Mouse (Mus musculus): ENCODE results near the gene Lrmda.

GRCm38 (mm10) chr14:21983311-21983949 lies 36.1 kb upstream of the Lrmda start:
- TF ChIP-seq CTCF (IDR thresholded peaks at IDR 0.05; ENCODE audit: borderline replicate concordance, control insufficient read depth, extremely low read depth, insufficient read depth, low read length, poor library complexity) (no peak), POLR2A (IDR thresholded peaks at IDR 0.05; ENCODE audit: control insufficient read depth, extremely low read depth, insufficient read depth, low read length, poor library complexity) (no peak)
